Mouse (Mus musculus) heart, embryonic 13.5 days (tissue): ENCODE measurements around the gene Ctr9. TPM values are rescaled to one million over a fixed set of nuclear protein-coding genes. Genes with fewer than 3 reads are reported as not detected.

Experiments used
- polyA plus RNA-seq: library from polyadenylated mRNA; unstranded; fragments of >200 nt; fragmentation: Nextera tagmentation; extraction: Ambion mirVana; gene quantifications from 2 replicates; pipeline ENCODE4 v1.2.1, GENCODE M21; 2015

Gene Ctr9
- polyA plus RNA-seq, 1 experiment from 2014 or later: 39.6 TPM

Other genes with a start within 250 kb of the Ctr9 start
- 27.6 and 29.2 TPM in 2 replicates for gene Rnf141, start 184.5 kb upstream of the Ctr9 start, polyA plus RNA-seq
- 6.2 TPM in 2 replicates for gene Lyve1, start 165.7 kb upstream of the Ctr9 start, polyA plus RNA-seq
- 4.6 and 5.3 TPM in 2 replicates for gene Mrvi1, start 46.5 kb upstream of the Ctr9 start, polyA plus RNA-seq
- 583 and 585 TPM in 2 replicates for gene Eif4g2, start 54.1 kb downstream of the Ctr9 start, polyA plus RNA-seq